Mouse (Mus musculus): ENCODE results near the gene Mecom.

Mecom gene

DNA sequence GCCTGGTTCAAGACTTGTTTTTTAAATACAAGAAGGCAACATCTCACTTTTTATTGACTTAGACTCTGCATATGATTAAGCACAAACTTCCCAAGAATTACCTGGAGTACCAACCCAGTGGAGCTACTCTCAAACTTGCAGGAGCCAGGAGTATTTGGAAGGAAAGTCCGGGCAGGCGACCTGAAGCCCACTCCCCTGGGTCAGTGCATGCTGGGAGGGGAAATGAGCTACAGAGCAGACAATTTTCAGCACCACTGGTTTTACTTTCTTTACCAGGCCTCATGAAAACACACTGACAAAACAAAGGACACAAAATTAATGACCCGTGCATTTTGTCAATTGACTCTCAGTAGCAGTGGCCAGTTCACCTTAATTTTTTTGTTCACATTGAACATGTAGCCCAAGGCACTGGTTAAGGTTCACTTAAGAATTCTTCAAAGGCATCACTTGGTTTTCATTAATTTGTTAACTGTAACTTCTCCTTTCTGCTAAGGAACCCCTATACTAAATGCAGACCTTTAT, 434.5 kb downstream of the Mecom start:
- intact Hi-C loops (cut with DNase I): no loop called here

DNA sequence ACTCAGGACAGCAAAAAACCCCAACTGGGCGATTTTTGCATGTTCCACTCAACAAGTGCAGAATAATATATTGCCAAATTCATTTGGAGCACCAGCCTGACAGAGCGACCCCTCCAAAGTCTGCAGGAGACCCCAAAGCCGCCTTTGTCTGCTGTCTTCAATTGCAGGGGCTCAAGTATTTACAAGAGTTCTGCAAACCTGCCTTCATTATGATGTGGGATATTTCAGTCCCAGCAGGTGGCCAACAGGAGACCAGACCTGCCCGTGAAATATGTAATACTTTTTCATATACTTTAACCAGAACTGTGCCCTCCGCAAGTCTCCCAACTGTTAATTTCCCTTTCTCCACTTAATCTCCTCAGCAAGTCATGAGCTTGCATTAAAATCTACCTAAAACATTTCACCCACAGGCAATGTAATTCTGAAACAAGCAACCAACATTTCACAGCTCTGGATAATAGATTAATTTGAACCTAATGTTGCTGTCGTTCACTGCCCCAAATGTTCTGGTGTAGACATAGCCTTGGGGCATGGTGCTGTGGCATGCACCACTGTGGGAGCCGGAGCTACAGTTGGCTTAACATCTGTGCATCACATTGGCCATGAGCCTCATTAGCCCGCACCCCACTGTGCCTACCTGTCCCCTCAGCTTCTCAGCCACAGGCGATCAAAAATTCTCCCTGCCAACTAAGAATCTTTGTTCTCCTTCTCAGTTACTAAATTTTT, 439.7 kb downstream of the Mecom start:
- intact Hi-C loops (cut with DNase I): no loop called here

DNA sequence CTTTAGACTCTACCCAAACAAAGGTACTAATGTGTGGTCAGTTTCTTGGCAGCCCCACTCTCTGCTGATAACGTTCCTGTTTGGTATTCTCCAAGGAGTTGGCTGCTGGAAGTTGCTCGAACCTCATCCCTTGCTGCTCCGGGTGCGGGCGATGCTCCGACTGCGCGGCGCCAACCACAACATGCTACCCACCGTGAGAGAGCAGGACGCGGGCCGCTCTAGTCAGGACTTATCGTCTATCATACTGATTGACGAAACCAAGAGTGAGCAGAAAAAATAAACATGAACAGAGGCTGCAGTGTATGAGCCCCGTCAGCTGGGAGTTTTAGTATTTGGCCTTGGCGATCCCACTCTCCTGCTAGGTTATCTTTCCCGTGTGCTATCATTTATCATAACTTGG, 441.3 kb downstream of the Mecom start:
- intact Hi-C loops (cut with DNase I): no loop called here

DNA sequence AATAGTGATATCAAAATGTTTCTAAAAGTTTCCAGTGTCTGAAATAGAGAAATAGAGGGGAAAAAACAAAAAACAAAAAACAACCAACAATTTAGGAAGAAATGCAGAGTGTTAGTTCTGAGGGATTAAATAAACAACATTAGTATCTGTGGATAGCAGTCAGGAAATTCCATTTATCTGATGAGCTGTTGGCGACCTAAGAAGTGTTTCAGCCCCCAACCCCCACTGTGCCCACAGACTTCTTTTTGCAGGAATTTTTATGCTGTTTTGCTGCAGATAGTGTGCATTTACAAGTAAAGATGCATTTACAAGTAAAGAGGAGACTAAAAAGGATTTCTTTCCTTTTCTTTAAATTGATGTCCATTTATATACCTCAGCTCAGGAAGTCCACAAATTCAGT, 441.9 kb downstream of the Mecom start:
- intact Hi-C loops (cut with DNase I): no loop called here

DNA sequence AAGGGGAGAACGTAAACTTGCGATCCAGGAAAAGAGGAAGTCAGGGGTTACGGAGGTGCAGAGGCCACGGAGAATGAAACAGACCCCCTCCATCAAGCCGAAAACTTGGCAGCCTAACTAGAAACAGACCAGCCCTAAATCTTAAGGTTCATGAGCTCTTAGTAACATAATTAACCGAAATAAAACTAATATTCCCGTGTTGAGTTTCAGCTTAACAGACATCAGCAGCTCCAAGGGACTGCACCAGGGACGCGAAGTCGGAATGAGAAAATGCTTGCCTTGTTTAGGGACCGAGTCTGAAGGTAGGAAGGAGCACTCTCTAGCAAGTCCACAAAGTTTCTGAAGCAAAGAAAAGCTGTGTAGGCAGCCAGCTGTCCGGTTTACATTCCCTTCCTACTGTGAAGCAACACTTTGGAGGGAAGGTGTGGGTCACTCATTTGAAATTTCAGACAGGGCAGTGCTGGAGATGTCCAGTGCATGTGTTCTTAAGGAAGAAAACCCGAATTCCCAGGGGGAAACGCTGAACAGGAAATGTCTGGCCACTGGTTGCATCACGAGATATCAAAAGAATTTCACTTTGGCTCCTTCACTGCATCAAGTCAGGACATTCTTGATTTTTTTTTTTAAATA, 442.5 kb downstream of the Mecom start:
- intact Hi-C loops (cut with DNase I): no loop called here

DNA sequence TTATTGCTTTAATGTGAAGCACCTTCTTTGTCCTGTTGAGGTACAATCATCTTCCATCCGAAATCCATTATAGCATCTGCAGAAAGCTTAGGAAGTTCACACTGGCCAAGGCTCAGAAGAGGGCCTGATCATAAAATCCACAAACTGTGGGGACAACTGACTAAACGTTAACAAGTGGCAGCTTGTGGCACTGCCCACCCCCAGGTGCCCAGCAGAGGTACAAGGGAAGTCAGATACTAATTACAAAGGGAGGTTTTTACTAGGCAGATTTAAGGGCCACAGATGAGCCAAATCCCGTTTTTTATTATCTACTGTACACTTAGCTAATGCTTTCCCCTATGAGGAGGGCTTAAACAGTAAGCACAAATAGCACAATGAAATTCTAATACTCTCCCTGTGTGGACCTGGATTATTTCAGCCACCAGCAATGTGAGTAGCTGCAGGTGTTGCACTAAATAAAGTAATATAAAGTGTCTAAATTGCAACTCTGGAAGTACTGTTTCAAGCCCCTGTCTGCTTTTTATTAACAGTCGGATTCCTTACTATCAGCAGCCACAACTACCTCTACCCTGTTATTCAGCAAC, 443.2 kb downstream of the Mecom start:
- intact Hi-C loops (cut with DNase I): no loop called here

- intact Hi-C loops (cut with DNase I): no loop called here
These were observed 446.7 kb downstream of the Mecom start for GRCm38 (mm10) chr3:30101146-30101545.

DNA sequence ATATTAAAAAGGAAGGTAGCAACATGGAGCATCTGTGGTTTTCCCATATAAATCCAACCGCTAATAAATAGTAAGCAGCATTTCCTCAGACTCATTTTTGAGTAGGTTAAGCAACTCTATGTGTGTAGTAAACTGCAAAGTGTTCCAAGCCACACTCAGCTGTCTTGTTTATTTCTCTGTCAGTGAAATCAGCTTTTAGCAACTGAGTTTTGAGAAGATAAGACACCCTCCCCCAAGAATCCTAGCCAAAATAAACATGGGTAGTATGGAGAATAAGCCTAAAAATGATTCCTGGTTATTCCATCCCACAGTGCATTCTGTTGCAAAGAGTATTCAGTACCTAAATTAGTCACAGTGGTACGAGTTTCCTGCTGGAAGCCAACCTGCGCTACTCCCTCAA, 450.1 kb downstream of the Mecom start:
- intact Hi-C loops (cut with DNase I): no loop called here

GRCm38 (mm10) chr3:30097129-30097528, 450.7 kb downstream of the Mecom start:
- intact Hi-C loops (cut with DNase I): no loop called here

GRCm38 (mm10) chr3:30093005-30093404, 454.8 kb downstream of the Mecom start:
- intact Hi-C loops (cut with DNase I): no loop called here

DNA sequence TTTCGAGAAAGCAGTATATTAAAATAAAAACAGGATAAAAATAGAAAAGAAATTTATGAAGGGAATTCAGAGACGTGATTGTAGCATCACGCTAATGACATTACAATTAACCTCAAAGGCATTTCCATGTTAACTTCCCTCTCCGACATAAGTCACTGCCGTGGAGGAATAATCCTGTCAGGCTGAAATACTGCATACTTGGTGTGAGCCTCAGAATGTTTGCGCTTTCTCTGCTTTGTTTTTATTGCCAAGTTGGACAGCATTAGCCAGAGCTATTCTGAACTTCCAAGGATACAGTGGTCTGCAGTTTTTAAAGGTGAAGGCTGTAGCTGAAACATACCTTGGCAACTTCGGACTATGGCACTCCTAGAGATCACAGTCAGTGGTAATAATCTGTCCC, 455.3 kb downstream of the Mecom start:
- intact Hi-C loops (cut with DNase I): no loop called here

DNA sequence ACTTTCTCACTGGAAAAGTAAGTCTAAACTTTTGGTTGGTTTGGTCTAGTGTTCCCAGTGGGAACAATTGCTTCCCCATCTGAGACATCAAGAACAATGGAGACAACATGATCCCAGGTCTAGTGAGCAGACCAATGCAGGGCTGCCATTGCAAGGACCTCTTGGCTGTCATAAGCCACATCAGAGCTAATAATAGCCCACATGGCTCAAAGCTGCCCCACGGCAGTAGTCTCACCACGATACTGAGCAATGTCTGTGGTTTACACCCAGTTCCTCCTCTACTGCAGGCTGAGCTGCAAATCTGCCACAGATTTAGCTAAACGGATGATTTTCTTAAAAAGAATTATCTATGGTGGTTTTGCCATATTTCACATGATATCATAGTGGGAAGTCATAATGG, 455.9 kb downstream of the Mecom start:
- intact Hi-C loops (cut with DNase I): no loop called here

DNA sequence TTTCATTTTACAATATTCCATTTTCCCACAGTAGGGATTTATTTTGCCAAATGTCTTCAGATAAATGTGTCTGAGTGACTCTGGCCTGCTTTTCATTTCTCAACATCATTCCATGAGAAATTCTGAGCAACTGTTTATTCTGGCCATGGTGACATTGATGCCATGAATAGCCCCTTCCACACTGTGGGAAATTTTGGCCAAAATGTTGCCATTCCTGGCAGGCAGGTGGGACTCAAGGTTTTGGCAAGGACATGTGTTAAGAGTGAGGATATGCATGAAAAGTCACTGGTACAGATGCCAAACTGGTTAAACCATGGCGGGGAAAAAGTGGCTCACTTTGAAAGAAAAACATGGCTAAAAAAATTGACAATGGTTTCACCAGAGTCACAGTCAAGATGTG, 456.4 kb downstream of the Mecom start:
- intact Hi-C loops (cut with DNase I): no loop called here

DNA sequence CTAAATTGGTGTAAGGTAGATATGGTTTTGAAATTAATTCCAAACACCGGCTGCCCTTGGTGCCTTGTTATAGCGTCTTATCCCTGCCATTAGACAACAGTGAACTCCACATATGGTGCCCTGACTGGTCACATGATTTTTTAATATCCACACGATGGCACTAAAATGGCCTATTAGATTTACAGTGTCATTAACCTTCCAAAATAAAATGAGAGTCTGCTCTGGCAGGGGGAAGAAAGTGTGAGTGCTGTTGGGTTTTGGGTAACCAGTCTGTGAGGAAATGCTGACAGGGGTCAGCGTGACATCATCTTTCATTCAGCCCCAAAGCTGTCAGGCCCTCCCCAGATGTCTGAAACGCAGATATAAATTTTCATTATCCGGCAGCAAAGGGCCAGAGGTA, 461.7 kb downstream of the Mecom start:
- intact Hi-C loops (cut with DNase I): no loop called here

- intact Hi-C loops (cut with DNase I): no loop called here
These were observed 464.0 kb downstream of the Mecom start for GRCm38 (mm10) chr3:30083842-30084241.

DNA sequence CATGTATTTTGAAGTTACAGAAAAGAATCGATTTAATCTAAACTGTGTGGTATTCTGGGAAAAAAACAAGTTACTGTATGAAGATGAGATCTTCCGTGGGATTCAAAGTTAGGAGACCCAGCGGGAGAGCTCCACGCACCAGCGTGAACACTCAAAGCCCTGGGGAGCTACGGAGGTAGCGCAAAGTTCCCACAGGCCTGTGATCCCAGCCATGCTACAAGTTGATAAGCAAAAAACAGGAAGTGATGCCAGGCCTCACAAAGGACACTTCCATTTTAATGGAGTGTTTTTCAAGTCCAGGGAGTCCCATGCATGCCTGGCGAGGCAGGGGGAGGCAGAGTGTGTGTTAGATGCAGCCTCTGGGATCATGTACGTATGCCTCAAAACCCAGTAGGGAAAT, 464.5 kb downstream of the Mecom start:
- intact Hi-C loops (cut with DNase I): no loop called here

DNA sequence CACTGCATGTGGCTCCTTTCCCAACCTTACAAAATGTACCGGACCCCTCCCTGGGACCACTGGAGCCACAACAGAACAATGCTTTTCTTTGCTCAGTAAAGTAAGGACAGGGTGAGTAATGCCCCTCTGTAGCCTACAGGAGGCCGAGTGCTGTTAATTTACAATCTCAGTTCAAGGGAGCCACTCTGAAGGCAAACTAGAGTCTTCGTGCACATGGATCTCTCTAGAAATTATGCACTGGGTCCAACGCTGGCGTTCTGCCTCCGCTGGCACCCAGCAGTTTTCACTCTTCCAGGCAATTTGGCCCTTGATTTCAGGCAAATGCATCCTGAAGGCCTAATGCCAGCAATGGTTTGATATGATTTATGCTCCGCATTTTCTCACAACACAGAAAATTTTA, 467.0 kb downstream of the Mecom start:
- intact Hi-C loops (cut with DNase I): no loop called here

DNA sequence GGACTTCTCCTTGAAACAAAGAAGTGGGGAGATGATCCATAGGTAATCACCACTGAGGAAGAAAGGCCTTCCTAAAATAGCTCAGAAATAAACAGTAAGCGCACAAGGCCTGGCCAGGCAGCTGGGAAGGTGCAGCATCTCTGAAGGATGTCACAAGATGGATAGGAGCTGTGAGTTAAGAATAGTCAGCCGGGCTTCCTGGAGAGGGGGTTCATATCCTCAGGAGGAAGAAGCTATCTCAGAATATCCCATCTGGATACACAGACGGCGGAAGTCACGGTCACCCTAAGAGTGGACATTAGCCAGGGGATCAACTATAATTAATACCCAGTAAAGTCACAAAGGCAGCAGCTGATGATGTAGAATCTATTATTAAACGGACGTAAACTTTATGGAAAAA, 471.3 kb downstream of the Mecom start:
- intact Hi-C loops (cut with DNase I): no loop called here

GRCm38 (mm10) chr3:30071271-30071670, 476.5 kb downstream of the Mecom start:
- intact Hi-C loops (cut with DNase I): no loop called here

DNA sequence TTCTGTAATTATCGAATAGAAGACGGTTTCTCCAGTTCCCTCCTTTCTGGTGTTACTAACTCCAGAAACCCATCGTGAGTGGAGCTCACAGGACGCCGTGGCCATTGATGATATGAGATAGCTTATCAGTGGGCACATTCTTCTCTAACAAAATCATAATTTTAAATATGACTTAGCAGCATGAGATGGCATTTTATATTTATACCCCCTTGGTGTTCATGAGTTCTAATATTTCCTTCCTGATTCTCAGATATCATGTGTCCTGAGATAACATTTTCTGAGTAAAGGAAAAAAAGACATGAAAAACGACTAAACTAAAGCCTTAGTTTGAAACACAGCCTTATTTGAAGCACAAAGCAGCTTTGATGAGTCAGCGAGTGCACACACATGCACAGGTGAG, 481.3 kb downstream of the Mecom start:
- intact Hi-C loops (cut with DNase I): no loop called here

- intact Hi-C loops (cut with DNase I): no loop called here
These were observed 487.8 kb downstream of the Mecom start for GRCm38 (mm10) chr3:30060058-30060457.

DNA sequence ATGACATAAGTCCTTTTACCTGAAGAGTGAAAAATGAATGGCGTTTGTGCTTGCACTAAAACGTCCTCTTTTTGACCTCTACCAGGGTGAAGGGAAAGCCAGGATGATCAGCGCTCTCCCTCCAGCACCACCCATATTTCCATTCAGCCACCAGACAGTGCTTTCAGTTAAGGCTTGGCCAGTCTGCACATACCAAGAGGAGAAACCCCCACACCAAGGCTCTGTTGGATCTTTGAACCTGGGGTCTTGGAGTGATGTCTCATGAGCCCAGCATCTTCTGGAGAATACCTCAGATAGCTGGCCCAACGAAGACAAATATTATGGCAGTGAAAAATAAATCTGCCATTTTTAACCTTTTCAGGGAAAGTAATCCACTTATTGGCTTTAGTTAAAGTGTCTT, 488.2 kb downstream of the Mecom start:
- intact Hi-C loops (cut with DNase I): no loop called here

- intact Hi-C loops (cut with DNase I): no loop called here
These were observed 496.5 kb downstream of the Mecom start for GRCm38 (mm10) chr3:30051287-30051686.

All from adrenal gland (tissue).